Mouse (Mus musculus) cerebellum, adult 2 months (tissue): ENCODE data around the gene Mettl1. TPM values are rescaled to one million over a fixed set of nuclear protein-coding genes. Genes with fewer than 3 reads are reported as not detected.

Experiments
- DNase-seq, 2 experiments: peaks; one replicate each; pipeline ENCODE4 v3.0.0; 2021
- H3K27ac ChIP-seq: fragments of 200-500 bp; 2 replicates; pipeline ENCODE4 v1.5.1; 2012; ENCODE audit warnings: low read length, control low read depth, inconsistent platforms; ENCODE audit not compliant: insufficient read depth
- H3K27me3 ChIP-seq: fragments of 200-500 bp; 2 replicates; pipeline ENCODE4 v1.6.1; 2012; ENCODE audit warnings: inconsistent platforms, mild to moderate bottlenecking, low read length, moderate library complexity; ENCODE audit not compliant: control insufficient read depth, insufficient read depth
- H3K4me1 ChIP-seq: fragments of 200-500 bp; 2 replicates; pipeline ENCODE4 v1.6.1; 2011; ENCODE audit warnings: low read length; ENCODE audit not compliant: control insufficient read depth, insufficient read depth
- H3K4me3 ChIP-seq: fragments of 200-500 bp; replicated peaks from 2 replicates; pipeline ENCODE3; 2011; ENCODE audit warnings: mild to moderate bottlenecking, low read depth, low read length, control low read depth; ENCODE audit not compliant: insufficient read depth
- CTCF ChIP-seq: fragments of 200-500 bp; IDR thresholded peaks from 2 replicates; pipeline ENCODE4 v1.5.1; 2011; ENCODE audit warnings: low read depth, mild to moderate bottlenecking, control low read depth, low read length, moderate library complexity, borderline replicate concordance; ENCODE audit not compliant: insufficient read depth
- POLR2A ChIP-seq: fragments of 200-500 bp; IDR thresholded peaks from 2 replicates; pipeline ENCODE4 v1.6.1; 2011; ENCODE audit warnings: low read length, control low read depth, borderline replicate concordance; ENCODE audit not compliant: insufficient read depth
- WGBS: fragments of 180-500 bp; shearing (Covaris S2); methylation state at CpG from one replicate; pipeline ENCODE4 v1.1.7; 2018; 5-methylcytosine and 5-hydroxymethylcytosine counted together
- polyA plus RNA-seq: library from polyadenylated mRNA; depleted of rRNA; stranded (reverse); fragments of >200 nt; gene quantifications from 2 replicates; pipeline ENCODE4 v1.2.3, GENCODE M21; 2012

Mettl1 gene
- polyA plus RNA-seq, 1 experiment: 11.8 TPM

GRCm38 (mm10) chr10:127049395-127050118 is 8.3 kb downstream of the Mettl1 start:
- Histone ChIP-seq H3K27me3 (peaks cover 2% of the 10 kb centered on the region; the same call in 1 of the 2 replicates), H3K4me3 (peak overlapping the region; percentile 32)

GRCm38 (mm10) chr10:127050119-127050474 is 8.9 kb downstream of the Mettl1 start:
- no peak overlapping the region for H3K27ac ChIP-seq
- peaks cover 2% of the 10 kb centered on the region; the same call in 1 of the 2 replicates for H3K27me3 ChIP-seq
- H3K4me1 ChIP-seq: no peaks in the 10 kb centered on the region; the same call in 1 of the 2 replicates
- WGBS: 25% methylated on average over 10 of the region's 10 CpGs
- no peak for DNase-seq
- TF ChIP-seq POLR2A (no peak), CTCF (no peak)
- no peak overlapping the region for H3K4me3 ChIP-seq

More at GRCm38 (mm10) chr10:127049395-127050118, 8.3 kb downstream of the Mettl1 start:
- 2% methylated on average over 29 of the region's 29 CpGs for WGBS
- DNase-seq: no peak
- no peaks in the 10 kb centered on the region; the same call in 1 of the 2 replicates for H3K4me1 ChIP-seq
- H3K27ac ChIP-seq: no peak overlapping the region
- peak; percentile 32; the same call in 1 of the 2 replicates for TF ChIP-seq CTCF
- no peak for TF ChIP-seq POLR2A

- Histone ChIP-seq H3K4me1 (no peaks in the 10 kb centered on the region; the same call in 1 of the 2 replicates), H3K4me3 (no peak overlapping the region), H3K27me3 (peaks cover 2% of the 10 kb centered on the region; the same call in 1 of the 2 replicates), H3K27ac (no peak overlapping the region)
- TF ChIP-seq POLR2A: no peak
- TF ChIP-seq CTCF: no peak
- WGBS: 42% methylated on average over 4 of the region's 4 CpGs
- DNase-seq: peak in 1 of 2 experiments; percentile 14
Measured at GRCm38 (mm10) chr10:127054646-127055045, 13.4 kb downstream of the Mettl1 start.

GRCm38 (mm10) chr10:127055406-127055805 is 14.2 kb downstream of the Mettl1 start:
- peaks cover 2% of the 10 kb centered on the region; the same call in 1 of the 2 replicates for H3K27me3 ChIP-seq
- DNase-seq: no peak
- TF ChIP-seq CTCF (no peak), POLR2A (no peak)
- H3K4me1 ChIP-seq: no peaks in the 10 kb centered on the region; the same call in 1 of the 2 replicates
- WGBS: 91% methylated on average over 8 of the region's 8 CpGs
- H3K27ac ChIP-seq: no peak overlapping the region
- no peak overlapping the region for H3K4me3 ChIP-seq

GRCm38 (mm10) chr10:127056490-127056889 is 15.3 kb downstream of the Mettl1 start:
- no peak overlapping the region for H3K27ac ChIP-seq
- H3K4me3 ChIP-seq: no peak overlapping the region
- H3K27me3 ChIP-seq: no peaks in the 10 kb centered on the region
- no peak for TF ChIP-seq POLR2A
- TF ChIP-seq CTCF: no peak
- 85% methylated on average over 20 of the region's 20 CpGs for WGBS
- DNase-seq: peak in 1 of 2 experiments; percentile 12
- H3K4me1 ChIP-seq: no peaks in the 10 kb centered on the region; the same call in 1 of the 2 replicates

GRCm38 (mm10) chr10:127058161-127058560 is 16.9 kb downstream of the Mettl1 start:
- TF ChIP-seq CTCF: peak; percentile 93
- no peak for TF ChIP-seq POLR2A

DNA sequence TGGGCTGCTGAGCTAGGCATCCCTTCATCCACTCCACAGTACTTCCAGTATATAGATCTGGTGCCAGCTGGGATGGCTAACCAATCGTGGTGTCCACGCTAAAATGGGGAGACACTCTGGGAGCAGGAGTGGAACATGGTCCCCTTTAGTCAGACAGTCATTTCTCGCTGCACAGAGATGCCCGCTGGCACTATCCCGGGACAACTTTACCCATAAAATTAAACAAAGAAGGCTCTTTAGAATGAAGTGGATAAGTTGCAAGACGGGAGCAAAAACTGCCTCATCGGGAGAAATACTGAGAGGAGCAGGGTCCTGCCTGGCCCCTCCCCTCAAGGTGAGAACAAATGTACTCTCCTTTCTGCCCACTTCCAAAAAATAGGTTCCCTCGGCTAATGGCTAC is 17.5 kb downstream of the Mettl1 start:
- TF ChIP-seq POLR2A: no peak
- TF ChIP-seq CTCF: no peak
- Histone ChIP-seq H3K27ac (no peak overlapping the region), H3K4me1 (no peaks in the 10 kb centered on the region; the same call in 1 of the 2 replicates), H3K27me3 (no peaks in the 10 kb centered on the region), H3K4me3 (peak overlapping the region; percentile 61)
- DNase-seq: peak in 1 of 2 experiments; percentile 38
- 2% methylated on average over 8 of the region's 8 CpGs for WGBS

More at GRCm38 (mm10) chr10:127058161-127058560, 16.9 kb downstream of the Mettl1 start:
- WGBS: under 1% methylated on average over 9 of the region's 9 CpGs
- Histone ChIP-seq H3K4me3 (peak overlapping the region; percentile 61), H3K27ac (no peak overlapping the region), H3K4me1 (no peaks in the 10 kb centered on the region; the same call in 1 of the 2 replicates), H3K27me3 (no peaks in the 10 kb centered on the region)
- peak; percentile 74 to 83 for DNase-seq
